Mouse (Mus musculus): Measurements from ENCODE around the gene Prkg1.
A peak's percentile ranks its signal among the peaks of the same experiment; 100 is the strongest.

- peak; percentile 94 for TF ChIP-seq POLR2A (IDR thresholded peaks at IDR 0.05; ENCODE audit: borderline replicate concordance, insufficient read depth, low read length)
- no peak for TF ChIP-seq CTCF (IDR thresholded peaks at IDR 0.05; ENCODE audit: borderline replicate concordance, insufficient read depth, low read depth, low read length)
Measured at GRCm38 (mm10) chr19:31082662-31083429, 682.0 kb downstream of the Prkg1 start, which contains the start of gene Cstf2t.

All from cerebellum, adult 2 months (tissue).